Mouse (Mus musculus): ENCODE results near the gene Zfyve26.
"Not testable (repeated sequence)": the region's sequence is repeated elsewhere in the genome, so short reads cannot be mapped to it uniquely, and the experiment has no call there.

The Zfyve26 gene

GRCm38 (mm10) chr12:79296126-79296816 is at the start of gene Zfyve26:
TSS of gene Zfyve26 (minus strand) at chr12:79296304.
- DNase-seq = peak; percentile 91 to 98

- no peak for DNase-seq
These were observed 45.3 kb upstream of the Zfyve26 start for GRCm38 (mm10) chr12:79341291-79341845.

- DNase-seq = no peak
These were observed 44.4 kb upstream of the Zfyve26 start for GRCm38 (mm10) chr12:79340513-79340912.

- no peak for DNase-seq
These were observed 42.7 kb upstream of the Zfyve26 start for GRCm38 (mm10) chr12:79338791-79339190.

- no peak for DNase-seq
These were observed 35.6 kb upstream of the Zfyve26 start for GRCm38 (mm10) chr12:79331722-79332121.

- no peak for DNase-seq
These were observed 34.5 kb upstream of the Zfyve26 start for GRCm38 (mm10) chr12:79330571-79330970.

GRCm38 (mm10) chr12:79327868-79328267 is 31.8 kb upstream of the Zfyve26 start:
- no peak for DNase-seq

- DNase-seq = no peak
These were observed 30.6 kb upstream of the Zfyve26 start for GRCm38 (mm10) chr12:79326745-79327144.

- no peak for DNase-seq
These were observed 30.1 kb upstream of the Zfyve26 start for GRCm38 (mm10) chr12:79326236-79326635.

- DNase-seq = not testable (repeated sequence)
These were observed 26.4 kb upstream of the Zfyve26 start for GRCm38 (mm10) chr12:79322539-79322938.

GRCm38 (mm10) chr12:79320895-79321294 is 24.8 kb upstream of the Zfyve26 start:
- DNase-seq = no peak

GRCm38 (mm10) chr12:79317339-79317738 is 21.2 kb upstream of the Zfyve26 start:
- DNase-seq = no peak

GRCm38 (mm10) chr12:79313721-79314120 is 17.6 kb upstream of the Zfyve26 start:
- no peak for DNase-seq

- DNase-seq = no peak
These were observed 9.9 kb upstream of the Zfyve26 start for GRCm38 (mm10) chr12:79306013-79306412.

- DNase-seq = no peak
These were observed 9.0 kb upstream of the Zfyve26 start for GRCm38 (mm10) chr12:79305131-79305530.

GRCm38 (mm10) chr12:79301802-79302201 is 5.7 kb upstream of the Zfyve26 start:
- no peak for DNase-seq

- DNase-seq = no peak
These were observed 2.0 kb upstream of the Zfyve26 start for GRCm38 (mm10) chr12:79297884-79298636.

GRCm38 (mm10) chr12:79297121-79297576 is 1.0 kb upstream of the Zfyve26 start, which contains the start of gene Rad51b:
TSS of gene Rad51b (plus strand) at chr12:79297282.
- DNase-seq = peak; percentile 65 to 76

- DNase-seq = no peak
These were observed 3.2 kb downstream of the Zfyve26 start for GRCm38 (mm10) chr12:79292874-79293273.

- DNase-seq = no peak
These were observed 13.5 kb downstream of the Zfyve26 start for GRCm38 (mm10) chr12:79282595-79282994.

- DNase-seq = no peak
These were observed 16.5 kb downstream of the Zfyve26 start for GRCm38 (mm10) chr12:79279513-79280115.

- DNase-seq = no peak
These were observed 23.5 kb downstream of the Zfyve26 start for GRCm38 (mm10) chr12:79272604-79273003.

- DNase-seq = peak; percentile 10 to 19
These were observed 35.1 kb downstream of the Zfyve26 start for GRCm38 (mm10) chr12:79261035-79261434.

Measured in cerebellum, adult 18-20 months (tissue).